Mouse (Mus musculus): ENCODE results near the gene Sox3. TPM values are rescaled to one million over a fixed set of nuclear protein-coding genes. Genes with fewer than 3 reads are reported as not detected.
A peak's percentile ranks its signal among the peaks of the same experiment; 100 is the strongest.

Gene Sox3
- polyA plus RNA-seq (2014; fragmentation: Nextera tagmentation; extraction: Ambion mirVana), result not detected in 2 replicates

GRCm38 (mm10) chrX:60892801-60893681, at the start of gene Sox3:
TSS of gene Sox3 (minus strand) at chrX:60893430.
- ATAC-seq (replicated peaks; ENCODE audit: low FRiP score) (no peak), DNase-seq (ENCODE audit: low spot score) (no peak)
- H3K4me2 ChIP-seq, result peak within 1 kb of the TSS; percentile 60
- no peak within 1 kb of the TSS for H3K27ac ChIP-seq (ENCODE audit: low read depth, low read length)
- no peaks in the 10 kb centered on the region for H3K36me3 ChIP-seq (ENCODE audit: control insufficient read depth, insufficient read depth, low read length)
- H3K4me1 ChIP-seq (replicated peaks; ENCODE audit: control insufficient read depth, insufficient read depth, low read length), result no peaks in the 10 kb centered on the region
- no peaks in the 10 kb centered on the region for H3K9me3 ChIP-seq (ENCODE audit: control insufficient read depth, low read length)
- H3K4me3 ChIP-seq (ENCODE audit: low read depth, low read length), result peak within 1 kb of the TSS; percentile 43
- H3K9ac ChIP-seq (ENCODE audit: low read depth, low read length), result no peak within 1 kb of the TSS
- WGBS, result 18% methylated on average over 81 of the region's 92 CpGs
- H3K27me3 ChIP-seq (replicated peaks; ENCODE audit: control insufficient read depth, insufficient read depth, low read length), result peaks cover 97% of the 10 kb centered on the region

GRCm38 (mm10) chrX:60940225-60940624, 47.0 kb upstream of the Sox3 start:
- H3K36me3 ChIP-seq (ENCODE audit: control insufficient read depth, insufficient read depth, low read length), result no peaks in the 10 kb centered on the region
- WGBS, result 82% methylated on average over 3 of the region's 3 CpGs

DNA sequence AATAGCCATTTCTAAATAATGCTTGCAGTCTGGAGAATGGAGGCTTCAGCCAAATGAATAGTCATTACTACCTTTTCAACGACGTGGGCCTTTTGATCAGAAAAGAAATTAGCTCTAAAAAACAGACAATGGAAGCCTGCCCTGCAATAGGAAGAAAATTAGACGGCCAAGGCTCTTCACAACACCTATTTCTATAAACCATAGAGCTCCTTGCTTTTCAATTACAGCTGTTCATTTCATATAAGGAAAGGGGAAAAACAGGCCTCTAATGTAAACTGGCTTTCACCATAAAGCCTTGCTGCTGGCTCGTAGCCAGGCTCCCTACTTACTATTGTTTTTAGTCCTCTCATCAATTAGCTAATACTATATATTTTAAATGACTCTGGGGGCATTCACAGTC, 6.3 kb upstream of the Sox3 start:
- DNase-seq (ENCODE audit: low spot score), result no peak
- no peaks in the 10 kb centered on the region for H3K36me3 ChIP-seq (ENCODE audit: control insufficient read depth, insufficient read depth, low read length)
- H3K9me3 ChIP-seq (ENCODE audit: control insufficient read depth, low read length), result no peaks in the 10 kb centered on the region
- peaks cover 55% of the 10 kb centered on the region for H3K27me3 ChIP-seq (replicated peaks; ENCODE audit: control insufficient read depth, insufficient read depth, low read length)
- no peak for ATAC-seq (replicated peaks; ENCODE audit: low FRiP score)
- no peak overlapping the region for H3K27ac ChIP-seq (ENCODE audit: low read depth, low read length)
- 29% methylated on average over 4 of the region's 4 CpGs for WGBS
- H3K4me1 ChIP-seq (replicated peaks; ENCODE audit: control insufficient read depth, insufficient read depth, low read length), result no peaks in the 10 kb centered on the region
- no peak overlapping the region for H3K4me2 ChIP-seq
- H3K9ac ChIP-seq (ENCODE audit: low read depth, low read length), result no peak overlapping the region
- H3K4me3 ChIP-seq (ENCODE audit: low read depth, low read length), result no peak overlapping the region

More at GRCm38 (mm10) chrX:60940225-60940624, 47.0 kb upstream of the Sox3 start:
- Histone ChIP-seq H3K9ac (ENCODE audit: low read depth, low read length) (no peak overlapping the region), H3K9me3 (ENCODE audit: control insufficient read depth, low read length) (no peaks in the 10 kb centered on the region), H3K4me3 (ENCODE audit: low read depth, low read length) (no peak overlapping the region), H3K27me3 (replicated peaks; ENCODE audit: control insufficient read depth, insufficient read depth, low read length) (no peaks in the 10 kb centered on the region), H3K4me1 (replicated peaks; ENCODE audit: control insufficient read depth, insufficient read depth, low read length) (no peaks in the 10 kb centered on the region), H3K4me2 (no peak overlapping the region), H3K27ac (ENCODE audit: low read depth, low read length) (no peak overlapping the region)
- no peak for ATAC-seq (replicated peaks; ENCODE audit: low FRiP score)
- no peak for DNase-seq (ENCODE audit: low spot score)

DNA sequence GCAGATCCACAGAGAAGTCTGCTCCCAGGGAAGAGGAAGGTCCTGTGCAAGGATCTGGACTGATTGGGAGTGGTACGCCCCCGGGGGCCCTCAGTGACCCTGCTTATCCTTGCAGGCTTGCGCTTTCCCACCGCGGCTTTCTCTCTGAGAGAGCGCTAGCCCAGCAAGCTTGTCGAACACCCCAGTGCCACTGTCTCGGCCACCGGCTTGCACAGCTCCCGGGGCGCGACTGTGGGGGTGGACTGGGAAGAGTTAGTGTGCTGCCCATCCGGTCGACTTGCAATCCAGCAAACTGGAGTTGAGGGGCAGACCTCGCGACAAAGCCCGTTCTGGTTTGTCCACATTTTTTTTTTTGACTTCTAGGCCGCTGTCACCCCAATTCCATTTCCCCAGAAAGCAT, 5.4 kb upstream of the Sox3 start:
- DNase-seq (ENCODE audit: low spot score) (no peak), ATAC-seq (replicated peaks; ENCODE audit: low FRiP score) (no peak)
- H3K4me2 ChIP-seq, result no peak overlapping the region
- H3K9me3 ChIP-seq (ENCODE audit: control insufficient read depth, low read length), result no peaks in the 10 kb centered on the region
- no peaks in the 10 kb centered on the region for H3K36me3 ChIP-seq (ENCODE audit: control insufficient read depth, insufficient read depth, low read length)
- no peak overlapping the region for H3K27ac ChIP-seq (ENCODE audit: low read depth, low read length)
- H3K4me3 ChIP-seq (ENCODE audit: low read depth, low read length), result no peak overlapping the region
- no peaks in the 10 kb centered on the region for H3K4me1 ChIP-seq (replicated peaks; ENCODE audit: control insufficient read depth, insufficient read depth, low read length)
- no peak overlapping the region for H3K9ac ChIP-seq (ENCODE audit: low read depth, low read length)
- H3K27me3 ChIP-seq (replicated peaks; ENCODE audit: control insufficient read depth, insufficient read depth, low read length), result peaks cover 64% of the 10 kb centered on the region
- 12% methylated on average over 18 of the region's 18 CpGs for WGBS

DNA sequence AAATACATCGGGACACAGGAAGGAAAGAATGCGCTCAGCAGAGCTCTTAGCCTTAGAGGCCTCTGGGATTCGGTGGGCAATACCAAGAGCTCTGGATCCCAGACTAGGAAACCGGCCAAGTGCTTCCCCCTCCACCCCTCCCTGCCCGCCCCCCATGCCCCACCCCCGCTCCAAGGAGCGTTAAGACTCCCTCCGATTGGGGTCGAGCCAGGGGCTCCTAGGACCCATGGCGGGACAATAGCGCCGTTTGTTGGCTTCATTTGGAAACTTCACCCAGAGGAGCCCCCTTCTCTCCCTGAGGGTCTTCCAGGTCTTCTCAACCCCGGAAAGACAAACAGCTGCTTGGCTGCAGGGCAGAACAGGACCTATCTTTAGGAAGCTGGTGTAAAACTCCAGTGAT, 3.1 kb upstream of the Sox3 start:
- H3K4me2 ChIP-seq, result no peak overlapping the region
- no peak for ATAC-seq (replicated peaks; ENCODE audit: low FRiP score)
- DNase-seq (ENCODE audit: low spot score), result no peak

DNA sequence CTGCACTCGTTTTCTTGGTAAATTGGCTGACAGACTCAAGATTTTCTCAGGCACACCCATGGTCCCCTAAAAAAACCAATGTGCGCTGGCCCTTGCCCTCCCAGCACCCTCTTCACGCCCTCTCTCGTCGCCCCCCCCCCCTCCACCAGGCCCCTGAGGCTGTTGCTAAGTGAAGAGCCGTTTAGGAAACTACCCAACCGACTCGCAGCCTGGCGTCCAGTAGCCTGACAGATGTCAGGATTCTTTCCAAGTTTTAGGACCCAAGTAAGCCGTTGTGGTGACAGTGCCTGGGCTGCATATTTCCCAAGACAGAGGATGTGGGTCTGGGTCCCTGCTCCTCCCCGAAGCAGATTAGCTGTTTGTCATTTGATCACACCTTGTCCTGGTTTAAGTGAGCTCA, 2.2 kb upstream of the Sox3 start:
- Histone ChIP-seq H3K4me3 (ENCODE audit: low read depth, low read length) (no peak overlapping the region), H3K27ac (ENCODE audit: low read depth, low read length) (no peak overlapping the region), H3K4me1 (replicated peaks; ENCODE audit: control insufficient read depth, insufficient read depth, low read length) (no peaks in the 10 kb centered on the region), H3K9ac (ENCODE audit: low read depth, low read length) (no peak overlapping the region), H3K27me3 (replicated peaks; ENCODE audit: control insufficient read depth, insufficient read depth, low read length) (peaks cover 89% of the 10 kb centered on the region), H3K36me3 (ENCODE audit: control insufficient read depth, insufficient read depth, low read length) (no peaks in the 10 kb centered on the region), H3K9me3 (ENCODE audit: control insufficient read depth, low read length) (no peaks in the 10 kb centered on the region), H3K4me2 (no peak overlapping the region)
- ATAC-seq (replicated peaks; ENCODE audit: low FRiP score) (no peak), DNase-seq (ENCODE audit: low spot score) (no peak)
- 22% methylated on average over 9 of the region's 11 CpGs for WGBS

More for the DNA sequence above, 3.1 kb upstream of the Sox3 start:
- no peaks in the 10 kb centered on the region for H3K36me3 ChIP-seq (ENCODE audit: control insufficient read depth, insufficient read depth, low read length)
- H3K4me3 ChIP-seq (ENCODE audit: low read depth, low read length), result no peak overlapping the region
- H3K4me1 ChIP-seq (replicated peaks; ENCODE audit: control insufficient read depth, insufficient read depth, low read length), result no peaks in the 10 kb centered on the region
- H3K27me3 ChIP-seq (replicated peaks; ENCODE audit: control insufficient read depth, insufficient read depth, low read length), result peaks cover 88% of the 10 kb centered on the region
- no peak overlapping the region for H3K9ac ChIP-seq (ENCODE audit: low read depth, low read length)
- WGBS, result 20% methylated on average over 12 of the region's 13 CpGs
- H3K9me3 ChIP-seq (ENCODE audit: control insufficient read depth, low read length), result no peaks in the 10 kb centered on the region
- no peak overlapping the region for H3K27ac ChIP-seq (ENCODE audit: low read depth, low read length)

DNA sequence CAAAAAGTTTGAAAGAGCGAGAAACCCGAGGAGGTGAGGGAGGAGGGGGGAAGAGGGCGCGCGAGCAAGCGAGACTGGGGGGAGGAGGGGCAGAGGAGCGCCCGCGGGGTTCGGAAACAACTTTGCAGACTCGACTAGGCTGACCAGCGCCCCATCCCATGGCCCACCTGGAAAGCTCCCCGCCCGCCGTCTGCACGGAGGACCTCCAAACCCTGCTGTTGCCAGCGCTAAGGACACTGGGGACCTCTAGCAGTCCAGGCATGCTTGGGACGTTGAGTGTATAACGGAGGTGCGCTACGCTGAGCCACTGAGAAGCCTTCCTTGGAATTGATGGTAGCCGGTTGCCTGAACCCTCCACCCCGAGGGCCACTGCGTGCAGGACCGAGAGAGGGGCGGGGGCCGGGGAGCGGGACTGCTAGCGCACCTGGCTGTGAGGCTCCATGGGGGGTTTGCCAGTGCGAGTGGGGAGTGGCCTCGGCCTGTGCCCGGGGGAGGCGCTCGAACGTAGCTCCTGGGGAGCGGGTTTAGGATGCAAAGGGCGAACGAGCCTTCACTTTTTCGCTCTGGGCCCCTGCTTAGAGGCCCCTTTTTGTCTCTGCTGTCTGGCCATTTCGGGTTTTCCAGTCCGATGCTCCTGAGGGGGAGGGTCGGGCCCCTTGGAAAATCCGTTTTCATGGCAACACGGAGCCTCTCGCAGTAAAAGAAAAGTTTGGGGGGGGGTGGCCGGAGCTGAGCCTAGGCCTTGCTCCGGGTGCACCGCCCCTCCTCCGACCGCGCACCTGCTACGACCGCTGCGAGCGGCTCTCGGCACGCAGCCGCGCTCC, 702 bp upstream of the Sox3 start:
- ATAC-seq (replicated peaks; ENCODE audit: low FRiP score), result no peak

GRCm38 (mm10) chrX:60892098-60892800, 981 bp downstream of the Sox3 start:
- WGBS, result 21% methylated on average over 54 of the region's 102 CpGs
- ATAC-seq (replicated peaks; ENCODE audit: low FRiP score) (no peak), DNase-seq (ENCODE audit: low spot score) (no peak)
- peak overlapping the region; percentile 43 for H3K4me3 ChIP-seq (ENCODE audit: low read depth, low read length)
- H3K27ac ChIP-seq (ENCODE audit: low read depth, low read length), result no peak overlapping the region
- H3K27me3 ChIP-seq (replicated peaks; ENCODE audit: control insufficient read depth, insufficient read depth, low read length), result peaks cover 93% of the 10 kb centered on the region
- no peaks in the 10 kb centered on the region for H3K36me3 ChIP-seq (ENCODE audit: control insufficient read depth, insufficient read depth, low read length)
- H3K9me3 ChIP-seq (ENCODE audit: control insufficient read depth, low read length), result no peaks in the 10 kb centered on the region
- H3K4me1 ChIP-seq (replicated peaks; ENCODE audit: control insufficient read depth, insufficient read depth, low read length), result no peaks in the 10 kb centered on the region
- H3K9ac ChIP-seq (ENCODE audit: low read depth, low read length), result no peak overlapping the region
- H3K4me2 ChIP-seq, result peak overlapping the region; percentile 60

More for the DNA sequence above, 702 bp upstream of the Sox3 start:
- Histone ChIP-seq H3K27me3 (replicated peaks; ENCODE audit: control insufficient read depth, insufficient read depth, low read length) (peaks cover 99% of the 10 kb centered on the region), H3K9me3 (ENCODE audit: control insufficient read depth, low read length) (no peaks in the 10 kb centered on the region), H3K9ac (ENCODE audit: low read depth, low read length) (no peak overlapping the region), H3K4me2 (no peak overlapping the region), H3K27ac (ENCODE audit: low read depth, low read length) (no peak overlapping the region), H3K4me3 (ENCODE audit: low read depth, low read length) (no peak overlapping the region), H3K36me3 (ENCODE audit: control insufficient read depth, insufficient read depth, low read length) (no peaks in the 10 kb centered on the region), H3K4me1 (replicated peaks; ENCODE audit: control insufficient read depth, insufficient read depth, low read length) (no peaks in the 10 kb centered on the region)
- 21% methylated on average over 43 of the region's 59 CpGs for WGBS
- DNase-seq (ENCODE audit: low spot score), result no peak

Data from liver, embryonic 11.5 days (tissue).